Mouse (Mus musculus) T-helper 17 cell (primary cell): ENCODE data around the gene Tm4sf19.

Experiments used
- in situ Hi-C, 2 experiments: fragments of 300-600 bp; cut with MboI, MseI; formaldehyde crosslinking; loops; 1 replicate in 1 of 2; 2 replicates in 1 of 2; pipeline ENCODE4 v1.15.1; 2025; ENCODE audit warnings: high pct_unique_total_duplicates in 2 of 2

Tm4sf19 gene

DNA sequence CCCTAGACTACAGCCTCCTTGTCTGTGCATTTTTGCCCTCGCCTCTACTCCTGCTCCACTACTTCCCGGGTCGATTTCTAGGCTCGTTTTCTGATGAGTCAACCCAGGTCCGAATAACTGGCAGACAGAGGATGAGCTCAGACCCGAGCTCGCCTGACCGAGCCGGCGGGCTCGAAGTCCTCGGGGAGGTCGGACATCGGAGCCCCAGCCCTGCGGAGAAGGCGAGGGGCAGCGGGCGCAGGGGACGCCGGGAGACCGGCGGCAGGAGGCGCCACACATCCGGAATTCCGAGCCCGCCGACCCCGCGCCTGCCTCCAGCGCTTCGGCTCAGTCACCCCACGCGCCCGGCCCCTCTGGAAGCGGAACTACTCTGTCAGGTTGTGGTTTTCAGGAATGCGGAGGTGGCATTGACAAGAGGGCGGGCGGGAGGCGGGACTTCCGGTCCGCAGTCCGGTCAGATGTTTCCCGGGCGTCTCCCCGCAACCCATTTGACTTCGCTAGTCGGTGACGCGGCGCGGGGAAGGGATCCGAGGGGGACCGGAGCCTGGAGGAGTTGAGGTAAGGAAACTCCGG lies 30.3 kb downstream of the Tm4sf19 start, which contains the start of gene Pcyt1a:
Gene Pcyt1a (plus strand): TSS at position 448 of the 573 bp plus-strand sequence.
- in situ Hi-C loops = loop anchor here in 1 of 2 experiments (25.0 kb wide), 1 partner anchor 1532 kb away; the partner anchor contains the start of gene Umps

DNA sequence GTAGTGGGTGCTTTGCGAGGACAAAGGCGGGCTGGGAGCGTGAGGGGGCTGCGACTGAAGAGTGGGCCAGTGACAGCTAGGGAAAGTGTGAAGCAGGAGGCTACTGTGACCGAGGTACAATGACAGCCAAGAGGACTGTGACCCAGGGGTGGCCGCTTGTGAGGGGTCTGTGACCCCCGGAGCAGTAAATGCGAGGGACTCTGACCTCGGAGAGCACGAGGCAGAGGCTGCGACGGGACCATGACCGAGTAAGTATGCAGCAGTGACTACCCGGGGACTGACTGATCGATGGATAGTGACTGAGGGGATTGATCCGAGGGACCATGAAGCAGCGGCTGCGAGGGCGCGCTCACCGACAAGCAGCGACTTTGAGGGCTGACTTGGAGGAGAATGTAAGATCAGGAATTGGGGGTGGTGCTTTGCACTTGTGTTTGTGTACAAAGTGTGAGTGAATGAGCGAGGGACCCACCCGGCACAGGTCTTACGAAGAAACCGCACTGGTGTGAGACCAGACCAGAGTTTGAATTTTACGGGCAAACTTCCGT lies 30.8 kb downstream of the Tm4sf19 start:
- in situ Hi-C loops = loop anchor here in 1 of 2 experiments (25.0 kb wide), 1 partner anchor 1531 kb away; the partner anchor contains the start of gene Umps

GRCm38 (mm10) chr16:32431926-32432325 lies 31.6 kb downstream of the Tm4sf19 start:
- in situ Hi-C loops = loop anchor here in 1 of 2 experiments (25.0 kb wide), 1 partner anchor 1530 kb away; the partner anchor contains the start of gene Umps

DNA sequence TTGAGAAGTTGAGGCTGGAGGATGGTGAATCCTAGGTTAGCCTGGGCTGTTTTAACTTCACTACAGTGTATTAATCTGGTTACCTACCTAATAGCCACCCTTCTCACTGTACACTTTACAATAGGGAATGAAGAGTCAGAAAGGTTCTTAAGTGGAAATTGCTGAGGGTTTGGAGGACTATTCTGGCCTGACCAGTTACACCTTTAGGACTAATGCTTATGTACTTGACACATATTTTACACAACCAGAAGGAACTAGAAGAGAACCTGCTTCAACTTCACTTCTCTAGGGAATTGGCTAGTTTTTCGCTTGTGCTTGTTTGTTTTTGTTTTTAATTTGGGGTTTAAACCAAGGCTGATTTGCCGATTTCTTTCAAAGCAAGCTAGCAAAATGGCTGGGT lies 32.8 kb downstream of the Tm4sf19 start:
- in situ Hi-C loops = loop anchor here in 1 of 2 experiments (25.0 kb wide), 1 partner anchor 1529 kb away; the partner anchor contains the start of gene Umps

DNA sequence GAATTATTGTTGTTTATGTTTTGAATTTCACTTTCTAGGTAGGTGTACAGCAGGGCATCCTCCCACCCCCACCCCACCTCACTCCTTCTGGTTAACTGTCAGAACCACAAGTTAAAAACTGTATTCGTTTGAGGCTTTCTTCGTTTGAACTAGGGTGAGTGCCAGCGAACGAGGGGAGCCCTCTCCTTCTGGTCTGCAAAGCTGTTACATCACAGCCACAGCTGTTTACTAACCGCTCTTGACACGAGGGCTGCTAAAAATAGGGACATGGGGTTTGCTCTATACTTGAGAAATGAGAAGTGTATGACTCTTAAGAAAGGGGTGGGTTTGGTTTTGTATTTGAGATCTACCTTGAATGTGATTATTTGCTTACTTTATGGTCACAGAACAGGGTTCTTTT lies 33.8 kb downstream of the Tm4sf19 start:
- in situ Hi-C loops = loop anchor here in 1 of 2 experiments (25.0 kb wide), 1 partner anchor 1528 kb away; the partner anchor contains the start of gene Umps

GRCm38 (mm10) chr16:32434691-32435090 lies 34.4 kb downstream of the Tm4sf19 start:
- in situ Hi-C loops = loop anchor here in 1 of 2 experiments (25.0 kb wide), 1 partner anchor 1528 kb away; the partner anchor contains the start of gene Umps

- in situ Hi-C loops = loop anchor here in 1 of 2 experiments (25.0 kb wide), 1 partner anchor 1526 kb away; the partner anchor contains the start of gene Umps
Observed at GRCm38 (mm10) chr16:32436657-32437056, 36.4 kb downstream of the Tm4sf19 start.

DNA sequence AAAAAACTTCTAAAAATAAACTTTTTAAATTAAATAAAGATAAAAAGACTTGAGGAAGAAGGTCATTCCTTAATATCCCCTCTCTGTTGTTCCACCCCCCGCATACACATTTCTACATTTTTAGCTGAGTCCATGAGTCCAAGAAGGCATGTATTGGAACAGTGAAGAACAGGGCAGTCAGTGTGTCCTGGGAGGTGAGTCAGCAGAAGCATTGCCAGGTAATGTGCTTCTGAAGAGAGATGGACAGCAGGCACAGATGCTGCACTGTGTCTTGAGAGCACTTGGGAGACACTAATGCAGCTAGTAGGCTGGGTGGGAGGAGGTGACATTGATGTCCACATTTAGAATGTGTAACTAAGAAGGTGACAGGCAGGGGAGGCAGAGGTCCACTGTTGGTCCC lies 37.0 kb downstream of the Tm4sf19 start:
- in situ Hi-C loops = loop anchor here in 1 of 2 experiments (25.0 kb wide), 1 partner anchor 1525 kb away; the partner anchor contains the start of gene Umps

GRCm38 (mm10) chr16:32441432-32441831 lies 41.1 kb downstream of the Tm4sf19 start:
- in situ Hi-C loops = loop anchor here in 1 of 2 experiments (25.0 kb wide), 1 partner anchor 1521 kb away; the partner anchor contains the start of gene Umps

- in situ Hi-C loops = loop anchor here in 1 of 2 experiments (25.0 kb wide), 1 partner anchor 1518 kb away; the partner anchor contains the start of gene Umps
Observed at GRCm38 (mm10) chr16:32444615-32445014, 44.3 kb downstream of the Tm4sf19 start.

DNA sequence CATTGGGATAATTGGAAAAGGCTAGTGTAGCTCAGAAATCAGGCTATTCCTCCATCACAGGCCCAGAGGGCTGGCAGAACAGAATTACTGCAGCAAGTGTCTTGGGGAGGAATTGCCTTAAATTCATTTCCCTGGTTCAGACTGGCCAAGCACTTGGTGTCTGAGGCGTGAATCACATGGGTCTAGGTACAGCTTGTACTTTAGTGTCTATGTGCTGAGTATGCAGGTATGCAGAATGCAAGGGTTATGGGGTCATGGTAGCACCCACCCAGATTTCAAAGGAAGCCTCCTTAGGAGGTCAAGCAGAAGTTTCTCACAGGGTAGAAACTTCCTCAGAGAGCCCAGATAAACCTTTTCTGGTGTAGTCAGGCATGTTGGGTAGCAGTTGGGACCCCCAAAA lies 45.3 kb downstream of the Tm4sf19 start:
- in situ Hi-C loops = loop anchor here in 1 of 2 experiments (25.0 kb wide), 1 partner anchor 1517 kb away; the partner anchor contains the start of gene Umps

- in situ Hi-C loops = loop anchor here in 1 of 2 experiments (25.0 kb wide), 1 partner anchor 1516 kb away; the partner anchor contains the start of gene Umps
Observed at GRCm38 (mm10) chr16:32446563-32447138, 46.3 kb downstream of the Tm4sf19 start.

DNA sequence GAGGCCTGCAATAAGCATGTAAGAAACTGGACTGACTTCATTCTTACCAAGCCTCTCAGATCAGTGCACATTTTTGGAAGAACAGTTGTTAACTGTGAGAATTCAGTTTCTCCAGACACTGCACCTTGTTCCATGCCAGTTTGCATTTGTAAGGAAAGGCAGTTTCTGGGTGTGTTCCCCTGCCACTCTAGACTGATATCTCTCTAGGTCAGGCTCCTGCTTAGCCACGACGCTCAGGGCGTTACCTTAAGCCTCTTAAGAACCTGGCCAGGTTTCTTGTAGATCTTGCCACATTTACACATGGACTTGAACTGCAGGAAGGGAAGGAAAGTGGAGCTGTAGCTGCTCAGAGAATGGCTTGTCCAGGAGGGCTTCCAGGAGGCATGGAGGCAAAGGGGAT lies 49.4 kb downstream of the Tm4sf19 start:
- in situ Hi-C loops = loop anchor here in 1 of 2 experiments (25.0 kb wide), 1 partner anchor 1513 kb away; the partner anchor contains the start of gene Umps

DNA sequence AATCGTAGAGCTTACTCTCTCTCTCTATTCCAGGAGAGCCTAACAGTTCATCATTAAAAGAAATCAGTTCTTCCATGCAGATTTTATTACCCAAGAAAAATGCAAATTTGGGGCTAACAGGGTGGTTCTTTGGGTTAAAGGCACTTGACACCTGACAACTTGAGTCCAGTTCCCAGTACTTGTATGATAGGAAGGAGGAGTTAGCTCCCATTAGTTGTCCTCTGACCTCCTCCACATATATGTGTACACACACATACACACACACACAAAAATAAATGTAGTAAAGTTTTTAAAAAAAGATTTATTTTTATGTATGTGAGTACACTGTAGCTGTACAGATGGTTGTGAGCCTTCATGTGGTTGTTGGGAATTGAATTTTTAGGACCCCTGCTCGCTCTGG lies 49.8 kb downstream of the Tm4sf19 start:
- in situ Hi-C loops = no loop called here

DNA sequence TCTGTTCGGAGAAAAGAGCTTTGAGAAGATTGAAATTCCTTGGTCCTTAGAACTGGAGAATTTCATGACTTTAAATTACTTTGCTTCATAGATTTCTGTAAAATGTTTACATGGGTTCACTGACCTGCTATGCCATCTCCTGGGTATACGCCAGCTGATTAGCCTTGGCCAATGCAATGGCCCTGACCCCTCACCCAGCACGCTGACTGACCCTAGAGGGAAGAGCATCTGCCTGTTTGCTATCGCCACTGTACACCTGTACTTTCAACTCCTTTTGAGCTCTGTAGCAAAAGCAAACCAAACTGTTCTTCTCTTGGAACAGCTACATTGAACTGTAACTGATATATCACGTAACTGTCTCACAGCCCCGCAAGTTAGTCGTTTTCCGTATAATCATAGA lies 52.8 kb downstream of the Tm4sf19 start:
- in situ Hi-C loops = no loop called here

DNA sequence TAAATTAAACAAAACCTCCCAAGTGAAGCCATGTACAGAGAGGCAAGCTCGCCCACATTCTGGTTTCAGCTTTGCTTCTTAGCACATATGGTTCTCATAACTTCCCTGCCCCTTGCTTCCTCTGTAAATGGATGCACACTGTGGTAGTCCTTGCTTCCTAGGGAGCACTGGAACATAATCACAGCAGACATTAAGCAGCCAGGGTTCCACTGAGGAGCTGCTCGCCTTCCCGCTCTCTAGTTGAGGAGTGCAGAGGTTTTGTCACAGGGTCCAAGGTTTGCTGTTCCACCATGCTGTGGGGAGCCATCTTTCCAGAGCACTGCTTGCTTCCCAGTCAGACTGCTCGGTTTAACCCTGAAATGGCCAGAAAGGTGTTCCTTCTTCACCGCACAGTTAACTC lies 54.3 kb downstream of the Tm4sf19 start:
- in situ Hi-C loops = no loop called here

GRCm38 (mm10) chr16:32456086-32456485 lies 55.8 kb downstream of the Tm4sf19 start:
- in situ Hi-C loops = no loop called here

- in situ Hi-C loops = no loop called here
Observed at GRCm38 (mm10) chr16:32456761-32457160, 56.5 kb downstream of the Tm4sf19 start.
